In the genomic region with DNA sequence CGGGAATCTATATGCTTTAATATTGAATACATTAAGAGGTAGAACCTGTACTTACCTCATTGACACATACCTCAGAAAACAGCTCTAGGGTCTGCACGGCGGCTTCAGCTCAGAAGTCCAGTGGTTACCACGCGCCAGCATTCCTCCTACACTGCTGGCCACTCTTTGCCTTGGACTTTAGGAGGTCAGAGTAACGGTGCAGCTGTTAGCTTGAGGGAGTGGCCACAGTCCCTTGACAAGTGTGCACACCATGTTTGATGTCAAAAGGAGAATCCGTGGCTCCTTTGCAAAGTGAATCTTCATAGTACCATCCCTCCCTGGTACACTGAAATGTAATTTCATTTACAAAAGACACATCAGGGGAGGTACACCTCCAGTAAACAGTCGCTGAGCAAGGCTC, we compare ENCODE assay signal across 18 mouse cellular contexts.
A peak's percentile ranks its signal among the peaks of the same experiment; 100 is the strongest.
DNase-seq lines count a peak whose midpoint lies in the region; ATAC-seq and TF ChIP-seq lines count a peak whose summit lies in the region.
"Had no signal": no experiment of that assay in that cellular context is flagged by ENCODE, and none has a peak within 500 bp of the region (broad histone marks: within the 10 kb centered on the region; RNA-seq: fewer than 3 reads in every experiment).

No protein-coding gene starts in this region.

- 0 out of 2 replicates have a peak, but pooled peaks cover 3% of the 10 kb centered on the region for H3K4me1 ChIP-seq in megakaryocyte, embryonic 14.5 days

- no peak overlapping the region for H3K4me2 ChIP-seq in myocyte (ENCODE audit: low read depth)

- H3K4me3 ChIP-seq in megakaryocyte, embryonic 14.5 days (replicated peaks): peak overlapping the region; percentile 25
- no peak overlapping the region for H3K4me3 ChIP-seq in myocyte

- H3K36me3 ChIP-seq in megakaryocyte, embryonic 14.5 days (replicated peaks; ENCODE audit: low read length): no peaks in the 10 kb centered on the region
- H3K36me3 ChIP-seq in myocyte (ENCODE audit: control insufficient read depth, insufficient read depth): no peaks in the 10 kb centered on the region
- H3K36me3 ChIP-seq: G1E had no signal

- peaks cover 43% of the 10 kb centered on the region for H3K27me3 ChIP-seq in megakaryocyte, embryonic 14.5 days (replicated peaks)
- H3K27me3 ChIP-seq in myocyte (ENCODE audit: control insufficient read depth, insufficient read depth, insufficient read length): no peaks in the 10 kb centered on the region
- H3K27me3 ChIP-seq: Patski had no signal

- no peak overlapping the region for H3ac ChIP-seq in myocyte (ENCODE audit: control insufficient read depth, insufficient read length)

- ATAC-seq in megakaryocyte, adult 5-6 weeks (ENCODE audit: poor library complexity, severe bottlenecking): no peak
- ATAC-seq: activated CD4-positive, CD25-positive, alpha-beta regulatory T cell, adult 4 months; CD4-positive, CD25-positive, alpha-beta regulatory T cell, adult 4 months; Patski had no signal

- DNase-seq in embryo, embryonic 10.5 days (ENCODE audit: low spot score): no peak
- DNase-seq: adrenal gland, adult 2 months; adrenal gland, adult 8-10 months; adrenal gland, postnatal 10 days; adrenal gland, postnatal 14 days; adrenal gland, postnatal 25 days; adrenal gland, postnatal 36 days; B cell, adult 2 months; cerebellum, adult 11 months; cerebellum, adult 11-12 months; cerebellum, adult 18-20 months had no signal

- no peak for TF ChIP-seq POLR2A in myocyte (IDR thresholded peaks at IDR 0.05; ENCODE audit: insufficient read length, low read depth)

- no peaks in the 10 kb centered on the region for H3K9me3 ChIP-seq in megakaryocyte, embryonic 14.5 days
- H3K9me3 ChIP-seq: G1E had no signal

- no peaks in the 10 kb centered on the region for H3K79me2 ChIP-seq in myocyte (ENCODE audit: control insufficient read depth, insufficient read depth)

TF ChIP-seq in myocyte, 11 proteins besides CTCF, POLR2A, EP300 and RAD21:
- TF ChIP-seq MYOG (IDR thresholded peaks at IDR 0.05; ENCODE audit: control insufficient read depth in 1 of 3, insufficient read depth in 1 of 3, insufficient read length in 2 of 3, low read depth in 2 of 3): peak; percentile 6 to 76 (median 33)
- no peak for TF ChIP-seq TCF3 (IDR thresholded peaks at IDR 0.05; ENCODE audit: insufficient read length, low read depth)
- peak in 2 of 3 experiments; percentile 65 to 76 for TF ChIP-seq MYOD1 (IDR thresholded peaks at IDR 0.05; ENCODE audit: control insufficient read depth in 1 of 3, insufficient read length in 2 of 3, low read depth in 2 of 3)
